Mouse (Mus musculus): ENCODE measurements around the gene Ptov1. TPM values are rescaled to one million over a fixed set of nuclear protein-coding genes. Genes with fewer than 3 reads are reported as not detected.

Ptov1 gene
- polyA plus RNA-seq, 1 experiment from 2014 or later = 218 TPM

DNA sequence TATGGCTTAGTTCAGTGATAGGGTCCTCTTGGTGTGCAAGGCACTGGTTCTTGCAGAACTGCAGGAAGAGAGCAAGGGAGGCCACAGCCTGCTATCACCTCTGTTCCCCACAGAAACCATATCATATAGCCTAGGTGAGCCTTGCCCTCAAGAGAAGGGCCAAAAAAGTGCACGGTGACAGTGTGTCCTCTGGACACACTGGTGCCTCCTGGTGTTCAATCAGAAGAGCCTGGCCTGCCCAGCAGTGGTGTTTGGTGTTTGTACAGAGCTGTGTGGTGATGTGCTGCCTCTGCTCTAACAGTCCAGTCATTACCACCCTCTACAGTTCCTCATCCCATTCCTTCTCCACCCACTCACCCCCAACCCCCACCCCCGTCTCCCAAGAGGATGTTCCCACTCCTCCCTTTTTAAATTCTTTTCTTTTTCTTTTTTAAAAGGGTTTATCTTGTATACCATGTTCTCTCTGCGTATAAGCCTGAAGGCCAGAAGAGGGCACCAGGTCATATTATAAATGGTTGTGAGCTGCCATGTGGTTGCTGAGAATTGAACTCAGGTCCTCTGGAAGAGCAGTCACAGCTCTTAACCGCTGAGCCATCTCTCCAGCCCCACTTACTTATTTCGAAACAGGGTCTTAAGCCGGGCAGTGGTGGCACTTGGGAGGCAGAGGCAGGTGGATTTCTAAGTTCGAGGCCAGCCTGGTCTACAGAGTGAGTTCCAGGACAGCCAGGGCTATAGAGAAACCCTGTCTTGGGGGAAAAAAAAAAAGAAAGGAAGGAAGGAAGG is 47.7 kb downstream of the Ptov1 start:
- no peak overlapping the region for H3K9ac ChIP-seq (ENCODE audit: low read depth, low read length)
- no peaks in the 10 kb centered on the region for H3K36me3 ChIP-seq (ENCODE audit: control insufficient read depth, insufficient read depth, low read length)
- H3K4me1 ChIP-seq (ENCODE audit: control insufficient read depth, insufficient read depth, low read length) = peaks cover 48% of the 10 kb centered on the region
- ATAC-seq (replicated peaks; ENCODE audit: insufficient number of reproducible peaks, low FRiP score, low TSS enrichment) = no peak
- H3K4me3 ChIP-seq (ENCODE audit: low read depth, low read length) = no peak overlapping the region
- H3K27me3 ChIP-seq (ENCODE audit: control insufficient read depth, insufficient read depth, low read length) = no peaks in the 10 kb centered on the region
- no peak overlapping the region for H3K27ac ChIP-seq (ENCODE audit: low read depth, low read length)
- H3K9me3 ChIP-seq (replicated peaks; ENCODE audit: control insufficient read depth, low read length) = no peaks in the 10 kb centered on the region
- H3K4me2 ChIP-seq = no peak overlapping the region
- WGBS (ENCODE audit: insufficient replicate concordance) = 84% methylated on average over 7 of the region's 7 CpGs

DNA sequence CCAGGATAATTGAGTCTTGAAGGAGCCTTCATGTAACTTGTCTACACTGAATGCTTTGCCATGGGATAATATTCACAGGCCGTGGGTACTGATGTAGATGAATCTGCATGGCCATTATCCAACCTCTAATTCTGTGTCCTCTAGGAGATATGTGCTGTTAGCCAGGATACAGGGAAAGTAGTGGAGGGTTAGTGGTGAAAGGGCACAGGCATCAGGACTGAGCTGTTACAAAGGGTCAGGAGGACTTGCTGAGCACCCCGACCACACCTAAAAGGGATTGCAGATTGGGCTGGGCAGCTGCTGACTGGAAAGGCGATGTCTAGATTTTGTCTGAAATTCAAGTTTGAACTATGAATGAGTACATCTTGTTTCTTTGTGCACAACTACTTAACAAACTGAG is 49.1 kb downstream of the Ptov1 start:
- Histone ChIP-seq H3K36me3 (ENCODE audit: control insufficient read depth, insufficient read depth, low read length) (no peaks in the 10 kb centered on the region), H3K27me3 (ENCODE audit: control insufficient read depth, insufficient read depth, low read length) (no peaks in the 10 kb centered on the region), H3K9ac (ENCODE audit: low read depth, low read length) (no peak overlapping the region), H3K27ac (ENCODE audit: low read depth, low read length) (no peak overlapping the region), H3K9me3 (replicated peaks; ENCODE audit: control insufficient read depth, low read length) (no peaks in the 10 kb centered on the region), H3K4me2 (no peak overlapping the region), H3K4me1 (ENCODE audit: control insufficient read depth, insufficient read depth, low read length) (peaks cover 44% of the 10 kb centered on the region), H3K4me3 (ENCODE audit: low read depth, low read length) (no peak overlapping the region)
- ATAC-seq (replicated peaks; ENCODE audit: insufficient number of reproducible peaks, low FRiP score, low TSS enrichment) = no peak
- WGBS (ENCODE audit: insufficient replicate concordance) = 75% methylated on average over 3 of the region's 3 CpGs

DNA sequence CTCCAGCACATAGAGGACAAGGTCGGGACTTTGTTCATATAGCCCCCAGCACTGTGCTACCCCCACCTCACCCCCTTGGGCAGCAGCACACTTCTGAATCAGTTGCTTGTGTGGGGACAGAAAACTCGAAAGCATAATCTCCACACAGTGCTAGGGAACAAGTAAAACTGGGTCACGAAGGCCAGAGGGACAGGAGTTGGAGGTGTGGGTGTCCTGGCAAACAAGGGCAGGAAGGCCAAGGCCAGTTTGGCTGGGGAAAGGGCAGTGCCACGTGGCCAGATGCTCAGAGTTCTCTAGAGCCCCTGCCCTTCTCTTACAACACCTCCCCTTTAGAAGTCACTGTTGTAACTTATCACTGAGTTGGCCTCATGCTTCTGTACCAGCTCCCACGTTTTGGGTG is 49.7 kb downstream of the Ptov1 start:
- 62% methylated on average over 5 of the region's 5 CpGs for WGBS (ENCODE audit: insufficient replicate concordance)
- H3K27ac ChIP-seq (ENCODE audit: low read depth, low read length) = no peak overlapping the region
- H3K9ac ChIP-seq (ENCODE audit: low read depth, low read length) = peak overlapping the region; percentile 23; the same call in 1 of the 2 replicates

DNA sequence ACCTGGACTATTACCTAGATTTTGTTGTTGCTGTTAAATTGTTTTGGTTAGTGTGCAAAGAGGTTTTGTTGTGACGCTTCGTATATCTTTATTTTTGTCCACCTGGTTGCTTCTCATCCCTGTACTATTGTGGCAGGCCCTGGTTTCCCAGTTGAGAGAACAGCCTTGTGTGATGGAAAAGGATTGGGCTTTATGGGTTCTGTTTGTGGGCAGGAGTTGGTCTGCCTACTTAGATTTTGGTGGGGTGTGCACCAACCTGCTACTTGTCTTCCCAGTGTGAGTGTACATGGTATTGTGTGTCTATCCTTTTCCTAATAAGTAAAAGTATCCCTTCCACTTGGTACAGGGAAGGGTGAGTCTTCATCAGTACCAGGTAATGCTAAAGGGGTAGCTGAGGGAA is 50.2 kb downstream of the Ptov1 start:
- 83% methylated on average over 2 of the region's 2 CpGs for WGBS (ENCODE audit: insufficient replicate concordance)
- Histone ChIP-seq H3K4me3 (ENCODE audit: low read depth, low read length) (peak overlapping the region; percentile 27; the same call in 1 of the 2 replicates), H3K9ac (ENCODE audit: low read depth, low read length) (peak overlapping the region; percentile 23; the same call in 1 of the 2 replicates)

More for the DNA sequence above, 49.7 kb downstream of the Ptov1 start:
- no peak for ATAC-seq (replicated peaks; ENCODE audit: insufficient number of reproducible peaks, low FRiP score, low TSS enrichment)
- no peaks in the 10 kb centered on the region for H3K27me3 ChIP-seq (ENCODE audit: control insufficient read depth, insufficient read depth, low read length)
- H3K4me2 ChIP-seq = peak overlapping the region; percentile 97
- H3K4me1 ChIP-seq (ENCODE audit: control insufficient read depth, insufficient read depth, low read length) = peaks cover 47% of the 10 kb centered on the region
- no peaks in the 10 kb centered on the region for H3K9me3 ChIP-seq (replicated peaks; ENCODE audit: control insufficient read depth, low read length)
- H3K36me3 ChIP-seq (ENCODE audit: control insufficient read depth, insufficient read depth, low read length) = no peaks in the 10 kb centered on the region
- H3K4me3 ChIP-seq (ENCODE audit: low read depth, low read length) = no peak overlapping the region

DNA sequence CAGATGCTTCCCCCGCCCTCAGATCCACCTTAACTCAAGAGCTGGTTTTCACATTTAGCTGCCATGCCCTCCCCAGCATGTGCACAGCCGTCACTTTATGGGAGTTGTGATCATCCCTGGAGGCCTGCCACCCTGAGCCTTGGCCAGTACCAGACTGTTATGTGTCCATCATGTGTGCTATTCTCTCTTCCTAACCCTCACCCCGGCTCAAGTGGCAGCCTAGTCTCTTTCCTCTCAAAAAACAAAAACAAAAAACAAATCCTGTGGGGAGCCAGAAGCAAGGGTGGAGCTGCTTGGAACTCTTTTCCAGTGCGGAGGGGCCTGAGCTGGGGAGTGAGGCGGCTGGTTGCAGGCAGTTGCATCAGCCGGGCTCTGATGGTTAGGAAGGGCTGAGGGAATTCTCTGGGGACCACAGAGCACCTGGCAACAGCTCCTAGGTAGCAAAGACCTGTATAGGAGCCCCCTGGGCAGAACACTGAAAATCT is 50.8 kb downstream of the Ptov1 start:
- H3K4me2 ChIP-seq = peak overlapping the region; percentile 97
- peak overlapping the region; percentile 27 for H3K4me3 ChIP-seq (ENCODE audit: low read depth, low read length)
- H3K27me3 ChIP-seq (ENCODE audit: control insufficient read depth, insufficient read depth, low read length) = no peaks in the 10 kb centered on the region
- H3K27ac ChIP-seq (ENCODE audit: low read depth, low read length) = no peak overlapping the region
- 0 out of 2 replicates have a peak, but pooled peaks cover 2% of the 10 kb centered on the region for H3K36me3 ChIP-seq (ENCODE audit: control insufficient read depth, insufficient read depth, low read length)
- 51% methylated on average over 6 of the region's 6 CpGs for WGBS (ENCODE audit: insufficient replicate concordance)
- no peak for ATAC-seq (replicated peaks; ENCODE audit: insufficient number of reproducible peaks, low FRiP score, low TSS enrichment)
- H3K9me3 ChIP-seq (replicated peaks; ENCODE audit: control insufficient read depth, low read length) = no peaks in the 10 kb centered on the region
- H3K4me1 ChIP-seq (ENCODE audit: control insufficient read depth, insufficient read depth, low read length) = peaks cover 40% of the 10 kb centered on the region
- H3K9ac ChIP-seq (ENCODE audit: low read depth, low read length) = peak overlapping the region; percentile 64

More for the DNA sequence above, 50.2 kb downstream of the Ptov1 start:
- Histone ChIP-seq H3K27me3 (ENCODE audit: control insufficient read depth, insufficient read depth, low read length) (no peaks in the 10 kb centered on the region), H3K4me2 (peak overlapping the region; percentile 97), H3K4me1 (ENCODE audit: control insufficient read depth, insufficient read depth, low read length) (peaks cover 46% of the 10 kb centered on the region), H3K27ac (ENCODE audit: low read depth, low read length) (no peak overlapping the region), H3K9me3 (replicated peaks; ENCODE audit: control insufficient read depth, low read length) (no peaks in the 10 kb centered on the region), H3K36me3 (ENCODE audit: control insufficient read depth, insufficient read depth, low read length) (no peaks in the 10 kb centered on the region)
- ATAC-seq (replicated peaks; ENCODE audit: insufficient number of reproducible peaks, low FRiP score, low TSS enrichment) = no peak

DNA sequence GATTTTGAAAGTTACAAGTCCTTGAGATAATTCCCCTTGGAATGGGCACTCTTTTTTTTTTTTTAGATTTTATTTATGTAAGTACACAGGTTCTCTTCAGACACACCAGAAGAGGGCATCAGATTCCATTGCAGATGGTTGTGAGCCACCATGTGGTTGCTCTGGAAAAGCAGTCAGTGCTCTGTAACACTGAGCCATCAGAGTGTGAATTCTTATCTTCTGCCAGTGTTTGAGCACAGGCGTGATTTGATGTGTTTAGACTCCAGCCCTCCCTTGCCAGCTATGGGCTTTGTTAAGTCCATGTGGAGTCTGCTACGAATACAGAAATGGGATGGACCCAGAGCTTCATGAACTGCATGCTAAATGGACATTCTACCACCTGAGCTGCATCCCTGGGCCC is 51.4 kb downstream of the Ptov1 start:
- 29% methylated on average over 2 of the region's 2 CpGs for WGBS (ENCODE audit: insufficient replicate concordance)
- Histone ChIP-seq H3K4me2 (peak overlapping the region; percentile 97), H3K9me3 (replicated peaks; ENCODE audit: control insufficient read depth, low read length) (no peaks in the 10 kb centered on the region), H3K27me3 (ENCODE audit: control insufficient read depth, insufficient read depth, low read length) (no peaks in the 10 kb centered on the region), H3K4me3 (ENCODE audit: low read depth, low read length) (peak overlapping the region; percentile 79), H3K36me3 (ENCODE audit: control insufficient read depth, insufficient read depth, low read length) (0 out of 2 replicates have a peak, but pooled peaks cover 2% of the 10 kb centered on the region), H3K27ac (ENCODE audit: low read depth, low read length) (no peak overlapping the region), H3K9ac (ENCODE audit: low read depth, low read length) (peak overlapping the region; percentile 98), H3K4me1 (ENCODE audit: control insufficient read depth, insufficient read depth, low read length) (peaks cover 34% of the 10 kb centered on the region)
- no peak for ATAC-seq (replicated peaks; ENCODE audit: insufficient number of reproducible peaks, low FRiP score, low TSS enrichment)

DNA sequence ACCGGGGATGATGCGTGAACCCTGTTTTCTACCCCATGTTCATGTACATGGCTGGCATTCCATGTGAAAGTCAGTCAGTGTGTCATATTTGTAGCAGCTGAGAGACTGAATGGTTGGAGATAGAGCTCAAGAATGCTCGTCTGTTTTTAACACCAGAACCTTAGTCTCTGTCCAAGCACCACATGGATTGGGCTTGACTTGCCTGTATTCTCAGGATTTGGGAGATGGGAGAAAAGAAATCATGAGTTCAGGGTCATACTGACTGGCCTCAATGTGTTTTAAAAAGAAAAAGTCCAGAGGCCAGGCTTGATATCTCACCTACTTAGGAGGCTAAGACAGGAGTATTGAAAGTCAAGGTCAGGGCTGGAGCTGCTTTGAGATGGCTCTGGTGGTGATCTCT is 52.1 kb downstream of the Ptov1 start:
- ATAC-seq (replicated peaks; ENCODE audit: insufficient number of reproducible peaks, low FRiP score, low TSS enrichment) = no peak
- no peaks in the 10 kb centered on the region for H3K9me3 ChIP-seq (replicated peaks; ENCODE audit: control insufficient read depth, low read length)
- peak overlapping the region; percentile 98 for H3K9ac ChIP-seq (ENCODE audit: low read depth, low read length)
- H3K27ac ChIP-seq (ENCODE audit: low read depth, low read length) = peak overlapping the region; percentile 97
- H3K4me3 ChIP-seq (ENCODE audit: low read depth, low read length) = peak overlapping the region; percentile 79
- peaks cover 6% of the 10 kb centered on the region; the same call in 1 of the 2 replicates for H3K36me3 ChIP-seq (ENCODE audit: control insufficient read depth, insufficient read depth, low read length)
- no peaks in the 10 kb centered on the region for H3K27me3 ChIP-seq (ENCODE audit: control insufficient read depth, insufficient read depth, low read length)
- H3K4me2 ChIP-seq = peak overlapping the region; percentile 97
- WGBS (ENCODE audit: insufficient replicate concordance) = 20% methylated on average over 3 of the region's 3 CpGs
- peaks cover 33% of the 10 kb centered on the region for H3K4me1 ChIP-seq (ENCODE audit: control insufficient read depth, insufficient read depth, low read length)

DNA sequence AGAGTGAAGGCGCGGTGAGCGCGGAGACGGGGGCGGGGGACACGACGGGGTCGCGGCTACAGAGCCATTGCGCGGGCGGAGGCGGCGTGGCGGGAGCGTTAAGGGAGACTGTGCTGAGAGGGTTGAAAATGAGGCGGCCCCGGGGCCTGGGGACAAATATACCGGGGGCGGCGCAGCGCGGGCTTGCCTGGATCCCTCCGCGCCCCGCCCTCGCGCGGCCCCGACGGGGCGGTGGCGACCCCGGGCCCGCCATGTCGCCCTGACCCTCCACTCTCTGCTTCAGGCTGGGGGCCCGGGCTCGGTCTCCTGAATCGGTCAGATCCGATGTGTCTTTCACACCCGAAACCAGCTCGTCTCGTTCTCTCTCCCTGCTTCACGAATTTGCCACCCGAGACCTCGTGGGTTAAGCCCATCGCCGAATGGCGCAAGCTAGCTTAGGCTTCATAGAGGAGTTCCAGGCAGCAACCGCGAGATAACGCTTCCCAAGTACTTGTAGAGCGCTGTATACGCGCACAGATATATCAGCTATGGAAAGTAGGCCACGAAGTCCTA is 53.0 kb downstream of the Ptov1 start, which contains the start of gene Atf5:
TSS of gene Atf5 (minus strand) at position 189 of the 552 bp plus-strand sequence.
- Histone ChIP-seq H3K4me3 (ENCODE audit: low read depth, low read length) (peak within 1 kb of the TSS; percentile 79), H3K27me3 (ENCODE audit: control insufficient read depth, insufficient read depth, low read length) (no peaks in the 10 kb centered on the region), H3K9me3 (replicated peaks; ENCODE audit: control insufficient read depth, low read length) (no peaks in the 10 kb centered on the region), H3K9ac (ENCODE audit: low read depth, low read length) (peak within 1 kb of the TSS; percentile 98), H3K4me2 (peak within 1 kb of the TSS; percentile 97), H3K27ac (ENCODE audit: low read depth, low read length) (peak within 1 kb of the TSS; percentile 97), H3K36me3 (ENCODE audit: control insufficient read depth, insufficient read depth, low read length) (peaks cover 6% of the 10 kb centered on the region; the same call in 1 of the 2 replicates), H3K4me1 (ENCODE audit: control insufficient read depth, insufficient read depth, low read length) (peaks cover 33% of the 10 kb centered on the region)
- peak; percentile 24 for ATAC-seq (replicated peaks; ENCODE audit: insufficient number of reproducible peaks, low FRiP score, low TSS enrichment)
- under 1% methylated on average over 57 of the region's 57 CpGs for WGBS (ENCODE audit: insufficient replicate concordance)

All from heart, embryonic 11.5 days (tissue).